Mouse (Mus musculus) kidney, embryonic 16.5 days (tissue): ENCODE measurements around the gene Slc52a3. TPM values are rescaled to one million over a fixed set of nuclear protein-coding genes. Genes with fewer than 3 reads are reported as not detected.

Experiments
- ATAC-seq: fragments of 200-750 bp; cut with Nextera tagmentation; 2 replicates; pipeline ENCODE4 v1.8.0; 2017; ENCODE audit warnings: moderate TSS enrichment; ENCODE audit not compliant: low FRiP score, low TSS enrichment
- H3K27ac ChIP-seq: fragments of 300-500 bp; sonication (generic); 2 replicates; pipeline ENCODE4 v1.5.1; 2014; ENCODE audit warnings: low read length
- H3K27me3 ChIP-seq: fragments of 300-500 bp; sonication (generic); 2 replicates; pipeline ENCODE4 v1.6.1; 2014; ENCODE audit warnings: low read length, control low read depth, mixed read lengths; ENCODE audit not compliant: insufficient read depth
- H3K36me3 ChIP-seq: fragments of 300-500 bp; sonication (generic); 2 replicates; pipeline ENCODE4 v1.6.1; 2014; ENCODE audit warnings: low read length, control low read depth, mixed read lengths; ENCODE audit not compliant: insufficient read depth
- H3K4me1 ChIP-seq: fragments of 300-500 bp; sonication (generic); 2 replicates; pipeline ENCODE4 v1.6.1; 2014; ENCODE audit warnings: low read length, control low read depth, mixed read lengths; ENCODE audit not compliant: insufficient read depth
- H3K4me2 ChIP-seq: fragments of 300-500 bp; sonication (generic); replicated peaks from 2 replicates; pipeline ENCODE4 v1.6.1; 2014; ENCODE audit warnings: low read depth, low read length
- H3K4me3 ChIP-seq: fragments of 300-500 bp; sonication (generic); 2 replicates; pipeline ENCODE4 v1.5.1; 2014; ENCODE audit warnings: mild to moderate bottlenecking, low read length
- H3K9ac ChIP-seq: fragments of 300-500 bp; sonication (generic); replicated peaks from 2 replicates; pipeline ENCODE4 v1.6.1; 2014; ENCODE audit warnings: low read length
- H3K9me3 ChIP-seq: fragments of 300-500 bp; sonication (generic); 2 replicates; pipeline ENCODE4 v1.6.1; 2016; ENCODE audit warnings: low read length, control low read depth
- WGBS: fragments of 180-500 bp; shearing (Covaris S2); extraction: QIAGEN DNeasy Blood & Tissue Kit; methylation state at CpG from one replicate; pipeline ENCODE4 v1.1.7; 2014; 5-methylcytosine and 5-hydroxymethylcytosine counted together
- polyA plus RNA-seq: library from polyadenylated mRNA; unstranded; fragments of >200 nt; fragmentation: Nextera tagmentation; extraction: Ambion mirVana; gene quantifications from 2 replicates; pipeline ENCODE4 v1.2.1, GENCODE M21; 2015

Slc52a3 gene
- polyA plus RNA-seq, 1 experiment from 2014 or later: 28.2 TPM

DNA sequence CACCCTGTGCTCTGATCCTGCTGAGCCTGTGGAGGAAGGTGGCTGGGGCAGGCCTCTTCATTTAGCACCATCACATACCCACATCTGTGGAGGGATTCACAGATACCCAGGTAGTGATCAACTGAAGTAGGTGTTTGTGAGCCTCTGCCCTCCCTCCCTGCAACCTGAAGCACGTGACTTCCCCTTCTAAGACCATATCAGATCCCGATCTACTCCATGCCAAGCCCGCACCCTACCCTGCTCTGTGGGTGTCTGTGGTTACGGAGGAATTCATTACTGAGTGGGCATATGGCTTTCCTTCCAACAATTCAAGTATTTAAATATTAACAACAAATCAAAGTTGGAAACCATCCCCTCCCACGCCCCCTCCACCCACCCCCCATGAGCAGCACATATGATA lies 33.0 kb upstream of the Slc52a3 start:
- Histone ChIP-seq H3K27ac (no peak overlapping the region), H3K4me3 (no peak overlapping the region), H3K9me3 (no peaks in the 10 kb centered on the region), H3K4me1 (peaks cover 29% of the 10 kb centered on the region), H3K9ac (no peak overlapping the region), H3K4me2 (no peak overlapping the region), H3K36me3 (no peaks in the 10 kb centered on the region), H3K27me3 (no peaks in the 10 kb centered on the region)
- ATAC-seq: no peak
- 89% methylated on average over 5 of the region's 5 CpGs for WGBS

DNA sequence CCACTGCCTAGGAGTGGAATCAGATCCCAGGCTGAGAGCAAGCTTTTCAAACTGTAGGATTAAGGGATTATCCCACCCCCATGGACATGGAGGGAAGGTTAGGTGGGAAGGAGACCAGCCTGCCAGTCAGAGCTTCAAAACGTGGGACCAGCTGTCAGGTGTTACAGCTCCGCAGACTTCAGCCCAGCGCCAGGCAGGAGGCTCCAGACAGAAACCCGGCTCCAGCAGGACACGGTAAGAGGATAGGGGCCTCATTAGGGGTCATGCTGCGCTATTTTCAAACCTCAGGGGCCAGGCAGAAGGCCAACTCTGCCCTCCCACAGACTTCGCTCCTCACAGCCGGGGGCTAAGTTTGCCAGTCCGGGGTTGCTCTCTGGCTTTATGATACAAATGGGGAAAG lies 32.3 kb upstream of the Slc52a3 start:
- Histone ChIP-seq H3K4me3 (no peak overlapping the region), H3K9me3 (no peaks in the 10 kb centered on the region), H3K27me3 (no peaks in the 10 kb centered on the region), H3K27ac (no peak overlapping the region), H3K36me3 (no peaks in the 10 kb centered on the region; the same call in 1 of the 2 replicates), H3K9ac (no peak overlapping the region; the same call in 1 of the 2 replicates), H3K4me1 (peaks cover 34% of the 10 kb centered on the region), H3K4me2 (no peak overlapping the region)
- WGBS: 7% methylated on average over 9 of the region's 9 CpGs
- no peak for ATAC-seq

DNA sequence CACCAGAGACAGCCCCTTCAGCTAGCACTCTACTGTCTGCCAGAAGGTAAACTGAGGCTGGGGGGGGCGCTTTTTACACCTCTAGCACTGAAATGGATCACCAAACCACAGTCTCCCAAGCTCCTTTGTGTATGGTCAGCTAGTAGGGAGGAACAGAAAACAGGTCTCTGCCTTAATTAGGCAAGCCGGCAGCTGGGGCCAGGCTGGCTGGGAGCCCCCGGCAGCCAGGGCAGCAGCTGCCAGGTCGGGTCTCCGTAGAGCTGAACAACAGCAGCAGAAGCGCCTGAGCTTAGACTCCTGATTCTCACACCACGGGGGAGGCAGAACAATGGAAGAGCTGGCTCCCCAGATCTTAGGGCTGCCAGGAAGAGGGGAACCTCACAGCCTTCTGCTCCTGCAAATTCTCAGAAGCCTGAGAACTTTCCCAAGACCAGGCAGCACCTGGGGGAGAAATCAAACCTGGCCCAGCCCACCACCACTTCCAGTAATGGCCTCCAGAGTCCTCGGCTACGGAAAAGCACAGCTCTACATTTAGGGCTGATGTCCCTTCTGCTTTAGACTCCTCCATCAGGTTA lies 29.0 kb upstream of the Slc52a3 start:
- no peak for ATAC-seq
- Histone ChIP-seq H3K4me1 (peaks cover 38% of the 10 kb centered on the region), H3K4me2 (no peak overlapping the region), H3K9me3 (no peaks in the 10 kb centered on the region), H3K27me3 (no peaks in the 10 kb centered on the region), H3K27ac (no peak overlapping the region), H3K36me3 (peaks cover 13% of the 10 kb centered on the region), H3K9ac (no peak overlapping the region; the same call in 1 of the 2 replicates), H3K4me3 (no peak overlapping the region)
- 41% methylated on average over 9 of the region's 9 CpGs for WGBS

GRCm38 (mm10) chr2:151967792-151968191 lies 28.5 kb upstream of the Slc52a3 start:
- H3K9me3 ChIP-seq: no peaks in the 10 kb centered on the region
- no peak overlapping the region for H3K27ac ChIP-seq
- no peak overlapping the region for H3K9ac ChIP-seq
- no peak overlapping the region for H3K4me2 ChIP-seq
- H3K27me3 ChIP-seq: no peaks in the 10 kb centered on the region
- peaks cover 40% of the 10 kb centered on the region for H3K4me1 ChIP-seq
- WGBS: 74% methylated on average over 2 of the region's 2 CpGs
- ATAC-seq: no peak
- H3K4me3 ChIP-seq: no peak overlapping the region
- H3K36me3 ChIP-seq: peaks cover 13% of the 10 kb centered on the region

GRCm38 (mm10) chr2:151968451-151968850 lies 27.9 kb upstream of the Slc52a3 start:
- H3K27ac ChIP-seq: no peak overlapping the region
- ATAC-seq: no peak
- peaks cover 46% of the 10 kb centered on the region for H3K4me1 ChIP-seq

GRCm38 (mm10) chr2:151968986-151969385 lies 27.3 kb upstream of the Slc52a3 start:
- Histone ChIP-seq H3K27me3 (no peaks in the 10 kb centered on the region), H3K9me3 (no peaks in the 10 kb centered on the region), H3K4me2 (no peak overlapping the region), H3K36me3 (peaks cover 13% of the 10 kb centered on the region), H3K4me1 (peaks cover 48% of the 10 kb centered on the region), H3K9ac (no peak overlapping the region), H3K27ac (no peak overlapping the region), H3K4me3 (no peak overlapping the region)
- WGBS: 89% methylated on average over 7 of the region's 7 CpGs
- no peak for ATAC-seq

More at GRCm38 (mm10) chr2:151968451-151968850, 27.9 kb upstream of the Slc52a3 start:
- Histone ChIP-seq H3K9ac (no peak overlapping the region), H3K27me3 (no peaks in the 10 kb centered on the region), H3K4me3 (no peak overlapping the region), H3K9me3 (no peaks in the 10 kb centered on the region), H3K36me3 (peaks cover 13% of the 10 kb centered on the region), H3K4me2 (no peak overlapping the region)
- WGBS: 57% methylated on average over 8 of the region's 8 CpGs

DNA sequence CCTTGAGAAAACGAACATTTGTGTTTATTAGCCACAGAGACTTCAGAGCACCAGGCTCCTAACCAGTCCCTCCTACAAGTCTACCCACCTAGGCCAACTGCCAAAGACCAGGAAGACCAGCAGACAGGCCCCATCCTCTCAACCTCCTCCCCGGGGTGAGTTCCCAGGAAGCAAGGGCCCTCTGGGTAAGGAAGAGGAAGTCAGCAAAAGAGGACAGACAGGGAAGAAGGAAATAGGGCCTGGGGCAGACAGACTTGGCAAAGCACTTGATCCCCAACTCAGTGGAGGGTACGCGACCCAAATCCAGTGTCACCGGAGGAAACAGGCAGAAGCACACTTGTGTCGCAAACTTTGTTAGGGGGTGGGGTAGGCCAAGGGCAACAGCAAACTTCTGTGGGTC lies 26.9 kb upstream of the Slc52a3 start:
- no peak for ATAC-seq
- 90% methylated on average over 6 of the region's 6 CpGs for WGBS
- H3K36me3 ChIP-seq: peaks cover 13% of the 10 kb centered on the region

DNA sequence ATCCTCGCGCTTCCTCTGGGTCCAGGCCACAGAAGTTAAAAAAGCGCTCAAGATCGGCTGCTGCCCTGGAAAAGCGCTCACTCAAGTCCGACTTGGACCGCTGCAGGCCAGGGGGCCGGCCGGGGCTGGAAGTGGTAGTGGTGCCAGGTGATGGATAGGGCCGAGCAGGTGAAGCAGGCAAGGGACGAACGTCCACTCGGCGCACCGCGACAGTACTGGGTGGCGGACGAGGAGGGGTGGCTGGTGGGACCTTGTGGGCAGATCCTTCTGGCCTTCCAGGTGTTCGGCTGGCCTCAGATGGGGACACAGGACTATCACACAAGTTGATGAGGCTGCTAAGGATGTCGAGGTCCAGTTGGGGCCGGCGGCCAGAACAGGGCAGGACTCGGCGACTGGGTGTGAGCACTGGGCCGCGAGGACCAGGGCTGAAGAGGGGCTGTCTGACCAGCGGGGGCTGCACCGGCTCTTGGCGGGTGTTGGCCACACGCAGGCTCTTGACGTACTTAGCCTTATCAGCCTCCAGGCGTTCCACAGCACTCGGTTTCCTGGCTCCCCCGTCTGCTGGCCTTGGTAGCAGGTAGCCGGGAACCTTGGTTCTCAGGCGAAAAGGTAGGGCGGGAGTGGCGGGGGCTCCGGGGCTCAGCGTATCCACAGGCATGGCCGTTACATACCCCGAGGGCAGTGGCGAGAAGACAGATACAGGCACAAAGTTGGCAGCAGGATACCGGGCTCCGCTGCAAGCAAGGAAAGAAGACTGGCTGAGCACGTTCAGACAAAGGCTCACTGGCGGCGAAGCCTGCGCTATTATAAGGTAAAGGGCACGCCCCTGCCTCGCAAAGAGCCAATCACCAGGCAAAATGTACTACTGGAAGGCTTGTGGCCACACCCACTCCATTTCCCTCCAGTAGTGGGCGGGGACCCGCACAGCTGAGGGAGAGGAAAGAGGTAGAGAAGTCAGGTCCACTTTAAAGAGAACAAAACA lies 25.8 kb upstream of the Slc52a3 start:
- H3K9me3 ChIP-seq: no peaks in the 10 kb centered on the region
- peak; percentile 88 for ATAC-seq
- peak overlapping the region; percentile 55 for H3K4me2 ChIP-seq
- peak overlapping the region; percentile 36 for H3K4me3 ChIP-seq
- peaks cover 50% of the 10 kb centered on the region for H3K4me1 ChIP-seq
- WGBS: 49% methylated on average over 53 of the region's 53 CpGs
- H3K36me3 ChIP-seq: peaks cover 13% of the 10 kb centered on the region
- peak overlapping the region; percentile 63 for H3K27ac ChIP-seq
- no peaks in the 10 kb centered on the region for H3K27me3 ChIP-seq
- H3K9ac ChIP-seq: peak overlapping the region; percentile 63

More for the DNA sequence above, 26.9 kb upstream of the Slc52a3 start:
- H3K9me3 ChIP-seq: no peaks in the 10 kb centered on the region
- H3K9ac ChIP-seq: no peak overlapping the region
- no peak overlapping the region for H3K27ac ChIP-seq
- no peaks in the 10 kb centered on the region for H3K27me3 ChIP-seq
- H3K4me1 ChIP-seq: peaks cover 48% of the 10 kb centered on the region
- no peak overlapping the region for H3K4me3 ChIP-seq
- H3K4me2 ChIP-seq: no peak overlapping the region

DNA sequence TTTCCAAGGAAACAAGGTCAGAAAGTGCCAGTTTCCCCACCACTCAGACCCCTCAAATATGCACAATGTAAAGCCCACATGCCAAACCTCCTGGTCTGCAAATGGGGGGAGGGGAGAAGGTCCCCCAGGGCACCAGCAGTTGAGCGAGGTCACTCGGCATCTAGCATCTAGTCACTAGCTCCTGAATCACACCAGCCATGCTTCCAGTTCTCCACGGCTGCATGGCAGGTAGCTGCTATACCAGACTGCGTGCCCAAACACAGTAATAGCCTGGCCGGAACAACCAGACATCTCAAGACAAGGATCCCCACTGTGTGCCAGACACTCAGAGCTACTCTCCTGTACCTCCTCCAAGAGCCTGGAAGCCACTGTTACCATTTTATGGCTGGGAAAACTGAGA lies 24.6 kb upstream of the Slc52a3 start:
- Histone ChIP-seq H3K9ac (no peak overlapping the region), H3K9me3 (no peaks in the 10 kb centered on the region), H3K4me1 (peaks cover 61% of the 10 kb centered on the region), H3K4me3 (no peak overlapping the region), H3K27ac (no peak overlapping the region), H3K4me2 (no peak overlapping the region), H3K36me3 (peaks cover 13% of the 10 kb centered on the region), H3K27me3 (no peaks in the 10 kb centered on the region)
- no peak for ATAC-seq
- 93% methylated on average over 5 of the region's 5 CpGs for WGBS
